Mouse (Mus musculus) adrenal gland, postnatal 36 days (tissue): ENCODE measurements around the gene Pold3. TPM values are rescaled to one million over a fixed set of nuclear protein-coding genes. Genes with fewer than 3 reads are reported as not detected.
A peak's percentile ranks its signal among the peaks of the same experiment; 100 is the strongest.

Experiments
- DNase-seq, 2 experiments: peaks; one replicate each; pipeline ENCODE4 v3.0.0; 2021; ENCODE audit warnings: mixed read lengths in 1 of 2
- long read RNA-seq, 2 experiments: library from polyadenylated mRNA; stranded (forward); transcript quantifications; one replicate each; pipeline ENCODE4 v2.0.0; 2021; ENCODE audit warnings: borderline sequencing depth in 2 of 2
- total RNA-seq, 2 experiments: library from RNA; stranded (reverse); gene quantifications; 2 replicates each; pipeline ENCODE4 v1.2.3; 2021

Pold3 gene
- 10 to 100 TPM; 21.5 to 22.3 TPM for total RNA-seq
- long read RNA-seq, experiment 1, transcript Pold3-201 (12 exons, 3,069 nt) = major isoform, 7 of 16 reads
- long read RNA-seq, experiment 1, partial matches to known transcripts = 2 of 16 reads
- long read RNA-seq, experiment 1, other reads (novel, unspliced or antisense) = 6 of 16 reads
- long read RNA-seq, experiment 2, transcript Pold3-201 (12 exons, 3,069 nt) = major isoform, 8 of 10 reads
- long read RNA-seq, experiment 2, partial matches to known transcripts = 1 of 10 reads
- long read RNA-seq, experiment 2, other reads (novel, unspliced or antisense) = 1 of 10 reads

DNA sequence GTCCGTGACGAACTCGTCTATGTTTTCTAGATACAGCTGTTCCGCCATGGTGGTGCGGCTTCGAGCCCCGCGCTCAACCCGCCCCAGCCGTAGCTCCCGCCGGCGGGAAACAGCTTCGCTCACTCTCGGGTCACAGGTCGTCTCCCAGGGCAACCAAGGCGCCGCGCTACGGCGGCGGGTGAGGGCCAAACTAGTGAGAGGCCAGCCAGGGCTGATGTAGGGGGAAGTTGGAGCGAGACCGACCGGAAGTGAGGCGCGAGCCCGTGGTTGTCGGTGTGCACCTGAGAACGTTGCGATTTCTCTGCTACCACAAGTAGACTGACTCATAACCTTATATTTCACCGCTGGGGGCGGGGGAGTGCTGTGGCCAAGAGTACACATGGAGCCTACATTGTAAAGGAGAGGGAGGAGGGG lies at the start of gene Pold3:
Gene Pold3 (minus strand): TSS at position 190 of the 414 bp plus-strand sequence.
- DNase-seq = peak; percentile 98 to 100

DNA sequence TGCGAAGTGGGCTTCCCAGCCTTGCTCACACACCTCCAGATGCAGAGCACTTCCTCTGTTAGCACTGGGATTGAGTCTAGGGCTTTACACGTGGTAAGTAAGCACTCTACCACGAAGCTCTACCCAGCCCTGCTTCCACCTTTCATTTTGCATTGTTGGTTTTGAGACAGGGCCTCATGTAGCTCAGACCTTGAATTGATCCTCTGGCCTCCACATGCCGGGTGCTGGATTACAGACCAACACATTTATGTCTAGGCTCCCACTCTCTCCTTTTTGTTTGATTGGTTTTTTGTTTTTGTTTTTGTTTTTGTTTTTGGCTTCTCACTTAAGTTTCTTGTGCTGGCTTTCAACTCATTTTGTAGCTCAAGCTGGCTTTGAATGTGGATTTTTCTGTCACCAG lies 49.4 kb upstream of the Pold3 start:
- no peak for DNase-seq

DNA sequence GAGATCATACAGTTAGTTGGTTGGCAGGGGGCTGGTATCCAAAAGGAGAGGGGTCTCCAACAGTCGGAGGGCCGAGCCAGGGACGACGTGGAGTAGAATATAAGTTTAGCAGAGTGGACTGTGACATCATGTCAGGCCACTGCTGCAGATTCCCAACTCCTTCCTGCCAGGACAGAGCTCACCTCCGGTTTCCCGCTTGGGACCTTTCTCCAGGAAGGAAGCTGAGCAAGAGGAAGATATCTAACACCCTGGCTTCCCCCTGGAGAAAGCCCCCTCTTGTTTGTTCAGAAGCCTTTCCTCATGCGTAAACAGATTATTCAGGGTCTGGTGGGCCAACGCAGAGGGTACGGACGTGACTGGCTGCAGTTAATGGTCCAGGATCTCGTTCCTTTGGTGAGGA lies 47.3 kb upstream of the Pold3 start:
- peak; percentile 6 to 9 for DNase-seq

DNA sequence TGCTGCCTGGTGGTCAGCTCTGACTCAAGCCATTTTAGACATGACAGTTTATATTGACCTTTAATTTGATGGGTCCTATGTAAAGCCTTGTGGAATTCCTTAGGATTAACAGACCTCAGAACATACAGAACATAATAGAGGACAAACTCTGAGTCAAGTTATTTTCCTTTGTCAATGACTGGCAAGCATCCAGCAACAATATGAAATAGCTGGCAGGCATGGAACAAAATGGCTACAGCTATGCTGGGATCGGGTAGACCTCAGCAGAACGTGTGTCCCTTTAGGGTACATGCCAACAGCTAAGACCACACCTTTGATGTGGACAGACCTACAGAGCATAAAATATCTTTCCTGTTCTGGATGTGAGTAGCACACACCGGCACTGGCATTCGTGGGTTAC lies 42.1 kb upstream of the Pold3 start:
- DNase-seq = no peak

DNA sequence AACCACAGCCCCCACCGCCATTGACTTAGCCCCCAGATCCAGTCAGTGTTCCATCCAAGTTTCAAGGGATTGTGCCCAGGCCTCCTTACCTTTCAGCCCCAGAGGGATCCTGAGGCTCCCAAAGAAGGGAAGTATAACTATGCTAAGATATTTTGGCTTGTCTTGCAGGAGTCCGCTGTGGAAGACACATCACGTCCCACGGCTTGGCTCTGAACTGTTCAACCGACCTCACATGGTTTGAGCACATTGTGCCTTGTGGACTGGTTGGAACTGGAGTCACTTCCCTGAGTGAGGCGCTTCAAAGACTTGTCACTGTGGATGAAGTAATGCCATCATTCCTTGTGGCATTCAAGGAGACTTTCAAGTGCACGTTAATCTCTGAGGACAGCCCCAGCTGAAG lies 38.6 kb upstream of the Pold3 start:
- DNase-seq = peak in 1 of 2 experiments; percentile 22

DNA sequence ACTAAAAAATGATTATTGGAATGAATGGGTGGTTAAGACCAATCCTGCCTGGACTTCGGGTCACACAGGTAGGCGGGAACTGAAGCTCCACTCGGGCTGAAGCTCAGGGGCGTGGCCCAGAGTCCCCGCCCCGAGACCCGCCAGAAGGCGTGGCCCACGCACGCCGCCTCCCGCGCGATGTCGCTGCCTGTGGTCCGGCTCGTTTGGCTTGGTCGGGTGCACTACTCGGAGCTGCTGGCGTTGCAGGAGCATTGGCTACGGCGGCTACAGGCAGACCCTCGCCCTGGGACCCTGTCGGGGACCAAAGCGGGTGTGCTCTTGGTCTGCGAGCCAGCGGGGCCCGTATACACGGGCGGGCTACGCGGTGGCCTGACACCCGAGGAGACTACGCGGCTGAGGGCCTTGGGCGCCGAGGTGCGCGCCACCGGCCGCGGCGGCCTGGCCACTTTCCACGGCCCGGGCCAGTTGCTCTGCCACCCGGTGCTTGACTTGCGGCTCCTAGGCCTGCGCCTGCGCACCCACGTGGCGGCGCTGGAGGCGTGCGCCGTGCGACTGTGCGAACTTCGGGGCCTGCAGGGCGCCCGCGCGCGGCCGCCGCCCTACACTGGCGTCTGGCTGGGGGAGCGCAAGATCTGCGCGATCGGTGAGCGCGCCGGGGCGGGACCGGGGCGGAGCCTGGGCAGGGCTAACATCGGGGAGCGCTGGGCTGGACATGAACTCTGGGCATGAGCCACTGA lies 37.9 kb upstream of the Pold3 start, which contains the start of gene Lipt2:
Gene Lipt2 (plus strand): TSS at position 173 of the 737 bp plus-strand sequence.
- DNase-seq = peak; percentile 98

DNA sequence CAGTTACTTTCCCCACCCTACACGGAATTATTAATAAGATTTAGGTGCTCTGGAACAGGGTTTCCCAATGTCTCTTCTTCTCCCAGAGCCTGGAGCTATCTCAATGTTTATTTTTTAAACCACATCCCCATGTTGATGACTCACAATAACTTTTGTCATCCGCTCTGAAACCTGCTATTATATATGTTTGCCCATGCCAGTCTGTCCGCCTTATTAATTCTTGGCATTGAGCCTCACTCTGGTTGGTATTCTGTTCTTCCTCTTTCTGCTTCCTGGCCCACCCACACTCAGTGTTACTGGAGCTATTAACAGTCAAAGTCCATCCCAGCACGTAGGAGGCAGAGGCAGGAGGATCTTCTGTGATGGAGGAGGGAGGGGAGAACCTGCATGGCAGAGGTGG lies 36.3 kb upstream of the Pold3 start:
- DNase-seq = no peak

DNA sequence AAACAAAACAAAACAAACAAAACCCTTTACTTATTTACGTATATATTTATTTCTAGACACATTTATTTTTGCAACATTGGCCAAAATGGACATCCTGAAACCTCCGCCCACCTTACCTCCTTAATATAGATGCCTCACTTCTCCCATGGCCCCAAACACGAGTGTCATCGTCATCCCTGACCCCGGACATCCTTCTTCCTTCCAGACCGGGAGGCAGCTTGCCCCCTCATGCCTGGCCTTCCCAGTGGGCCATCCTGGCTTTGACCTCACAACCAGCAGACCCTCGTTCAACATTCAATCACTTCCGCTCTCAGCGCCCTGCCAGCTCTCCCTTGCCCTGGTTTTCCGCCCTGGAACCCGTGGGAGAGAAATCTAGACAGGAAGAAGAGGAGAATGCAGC lies 29.3 kb upstream of the Pold3 start:
- peak; percentile 34 to 42 for DNase-seq

DNA sequence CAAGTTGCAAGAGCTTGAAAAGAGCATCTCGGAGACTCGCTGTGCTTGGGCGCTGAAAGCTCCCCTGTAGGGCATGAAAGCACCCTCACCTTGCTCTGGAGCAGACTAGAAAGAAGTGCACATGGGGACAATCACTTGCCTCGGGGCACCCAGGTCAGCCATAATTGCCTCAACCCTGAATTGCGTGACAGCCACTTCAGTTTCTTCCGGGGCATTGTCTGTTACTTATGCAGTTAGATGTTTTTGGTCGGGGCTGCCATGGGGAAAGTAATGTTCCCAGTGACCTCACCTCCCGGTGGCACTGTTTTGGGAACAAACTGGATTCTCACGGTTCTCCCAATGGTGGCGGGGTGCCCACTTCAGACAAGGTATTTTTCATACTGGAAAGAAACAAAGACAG lies 28.7 kb upstream of the Pold3 start:
- DNase-seq = peak in 1 of 2 experiments; percentile 43

DNA sequence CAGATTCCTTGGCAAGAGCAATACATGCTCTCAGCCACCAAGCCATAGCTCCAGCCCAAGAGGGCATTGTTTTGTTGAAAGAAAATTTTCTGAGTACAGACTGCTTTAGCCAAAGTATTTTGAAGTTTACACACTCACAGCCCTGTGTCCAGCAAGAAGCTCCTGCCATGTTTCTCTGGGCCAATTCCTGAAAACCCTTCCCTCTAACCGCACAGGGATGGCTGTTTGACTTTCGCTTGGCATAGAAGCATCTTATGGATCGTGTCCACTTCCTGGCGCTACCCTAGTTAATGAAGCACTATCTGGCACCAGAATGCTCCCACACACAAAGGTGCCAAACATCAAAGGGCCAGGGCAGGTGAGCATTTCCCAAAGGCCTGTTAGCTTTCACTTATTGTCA lies 27.2 kb upstream of the Pold3 start:
- DNase-seq = no peak

DNA sequence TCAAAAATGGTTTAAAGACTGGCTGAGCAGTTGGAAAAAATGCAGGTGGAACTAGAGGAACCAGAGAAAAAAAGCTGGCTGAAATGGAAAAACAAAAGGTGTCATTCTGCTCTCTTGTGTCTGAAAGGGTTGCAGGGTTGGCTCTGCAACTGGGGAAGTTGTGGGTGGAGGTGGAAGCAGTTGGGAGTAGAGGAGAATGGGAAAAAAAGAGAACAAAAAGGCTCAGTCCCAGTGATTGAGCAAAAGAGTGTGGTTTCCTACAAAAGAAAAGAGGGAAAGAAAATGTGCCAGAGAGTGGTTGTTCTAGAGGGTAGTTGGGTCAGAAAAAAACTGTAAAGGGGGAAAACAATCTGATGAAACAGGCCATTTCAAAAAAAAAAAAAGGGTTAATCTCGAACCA lies 19.2 kb upstream of the Pold3 start:
- DNase-seq = no peak

DNA sequence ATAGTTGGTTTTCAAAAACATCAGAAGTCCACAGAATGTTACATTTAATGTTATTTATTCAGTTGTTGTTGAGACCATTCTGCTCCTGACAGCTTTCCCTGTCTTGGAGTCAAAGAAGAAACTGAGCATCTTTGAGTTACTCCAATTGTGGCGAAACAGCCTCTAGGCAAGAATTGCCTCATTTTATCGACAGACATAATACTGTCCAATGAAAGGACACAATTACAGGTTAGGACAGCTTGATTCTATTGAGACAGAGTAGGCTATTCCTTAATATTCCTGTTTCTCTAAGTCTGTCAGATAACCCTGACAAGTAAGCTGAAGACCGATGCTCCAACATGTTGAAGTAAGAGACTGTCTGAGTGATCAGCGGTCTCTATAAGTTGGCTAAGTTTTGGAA lies 16.7 kb upstream of the Pold3 start:
- no peak for DNase-seq

DNA sequence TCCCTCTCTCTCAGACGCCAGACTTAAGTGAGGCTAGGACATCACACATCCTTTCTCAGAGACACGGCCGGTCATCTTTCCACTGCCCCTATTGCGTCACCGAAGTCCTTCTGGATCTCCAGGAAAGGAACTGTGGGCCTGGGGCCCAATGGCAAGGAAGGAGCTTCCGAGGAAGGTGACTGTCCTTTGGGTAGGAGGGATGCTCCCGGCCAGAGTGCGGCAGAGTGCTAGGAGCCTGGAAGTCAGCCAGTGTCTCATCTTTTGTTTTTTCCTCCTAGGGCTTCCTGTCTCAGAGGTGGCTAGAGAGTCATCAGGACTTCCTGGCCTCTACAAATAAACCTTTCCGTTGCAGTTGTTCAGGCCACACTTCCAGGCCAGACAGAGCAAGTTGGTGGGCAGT lies 15.7 kb upstream of the Pold3 start:
- peak; percentile 46 to 60 for DNase-seq

DNA sequence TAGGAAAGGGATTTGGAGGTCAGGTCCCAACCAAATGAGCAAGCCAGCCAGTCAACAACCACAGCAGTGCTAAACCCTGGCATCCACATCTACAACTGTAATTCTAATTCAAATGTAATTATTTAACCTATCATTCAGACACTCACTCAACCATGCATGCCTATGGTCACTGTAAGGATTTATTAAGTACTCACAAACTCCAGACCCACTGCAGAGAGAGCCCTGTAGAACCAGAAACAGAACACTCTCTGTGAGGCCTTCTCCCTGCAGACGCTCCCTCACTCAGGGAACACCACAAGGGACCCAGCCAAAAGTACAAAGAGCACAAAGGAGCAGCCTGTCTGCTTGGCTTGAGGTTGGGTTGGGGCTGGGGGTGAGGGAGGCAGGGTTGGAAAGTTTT lies 11.0 kb upstream of the Pold3 start:
- DNase-seq = no peak

DNA sequence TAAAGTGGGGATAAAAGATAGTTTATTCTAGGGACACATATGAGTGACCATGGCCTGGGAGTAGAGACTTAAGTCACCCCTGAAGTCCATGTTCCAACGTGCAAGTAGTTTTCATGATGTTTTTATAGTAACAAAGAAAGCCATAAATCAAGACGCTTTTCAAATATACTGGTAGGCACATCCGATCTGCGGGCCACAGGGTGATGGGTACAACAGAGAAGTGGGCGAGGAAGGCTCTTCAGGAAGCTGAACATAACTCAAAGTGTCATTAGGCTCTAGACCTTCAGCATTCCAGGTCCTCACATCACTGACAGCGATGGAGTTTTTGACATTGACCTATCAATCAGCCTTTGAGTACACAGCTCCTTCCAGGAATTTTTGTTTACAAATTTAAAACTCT lies 9.2 kb upstream of the Pold3 start:
- DNase-seq = no peak

DNA sequence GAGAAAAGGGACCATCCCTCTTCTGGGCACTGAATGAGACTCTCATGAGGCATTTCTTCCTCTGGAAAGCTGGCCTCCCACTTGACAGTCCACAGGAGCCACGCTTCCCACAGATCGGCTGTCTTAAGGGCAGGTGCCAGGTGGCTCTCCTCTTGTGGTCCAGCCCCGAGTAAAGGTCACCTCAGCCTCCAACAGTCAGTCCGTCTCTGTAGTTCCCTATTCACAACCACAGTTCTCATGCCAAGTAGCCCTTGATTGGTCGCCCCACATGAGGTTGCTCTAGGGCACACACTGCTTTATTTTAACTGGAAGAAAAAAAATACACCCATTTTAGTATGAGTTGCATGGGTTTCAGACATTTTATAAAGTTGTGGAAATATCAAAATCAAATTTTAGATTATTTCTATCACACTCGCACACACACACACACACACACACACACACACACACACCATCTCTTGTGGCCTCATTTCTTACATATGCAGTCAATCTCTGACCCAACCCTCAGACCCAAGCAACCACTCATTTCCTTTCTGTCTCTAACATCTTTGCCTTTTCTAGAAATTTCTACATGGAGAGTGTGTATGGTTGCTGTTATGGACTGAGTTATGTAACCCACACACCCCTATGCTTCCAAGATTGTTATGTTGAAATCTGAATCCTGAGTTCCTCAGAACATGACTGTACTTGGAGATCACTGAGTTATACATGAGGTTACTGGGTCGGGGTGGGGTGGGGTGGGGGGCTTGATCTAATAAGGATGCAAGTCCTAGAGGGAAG lies 7.1 kb upstream of the Pold3 start:
- DNase-seq = no peak

DNA sequence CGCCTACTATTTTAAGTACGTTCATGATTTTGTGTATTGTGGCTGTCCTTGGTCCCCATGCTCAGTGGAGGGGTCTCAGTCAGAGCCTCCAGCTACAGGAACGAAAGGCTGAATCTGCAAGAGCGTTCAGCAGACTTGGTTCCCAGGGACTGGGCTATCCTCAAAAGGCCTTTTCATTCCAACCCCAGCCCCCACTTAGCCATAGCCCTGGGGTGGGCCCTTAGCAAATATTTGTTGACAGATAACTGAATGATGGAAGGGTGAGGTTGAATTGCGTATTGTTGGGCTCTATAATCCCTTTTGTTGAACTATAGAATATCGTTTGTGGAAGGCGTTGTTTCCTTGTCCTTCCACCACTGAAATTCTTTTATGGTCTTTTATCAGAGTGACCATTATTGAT lies 5.1 kb upstream of the Pold3 start:
- DNase-seq = no peak

DNA sequence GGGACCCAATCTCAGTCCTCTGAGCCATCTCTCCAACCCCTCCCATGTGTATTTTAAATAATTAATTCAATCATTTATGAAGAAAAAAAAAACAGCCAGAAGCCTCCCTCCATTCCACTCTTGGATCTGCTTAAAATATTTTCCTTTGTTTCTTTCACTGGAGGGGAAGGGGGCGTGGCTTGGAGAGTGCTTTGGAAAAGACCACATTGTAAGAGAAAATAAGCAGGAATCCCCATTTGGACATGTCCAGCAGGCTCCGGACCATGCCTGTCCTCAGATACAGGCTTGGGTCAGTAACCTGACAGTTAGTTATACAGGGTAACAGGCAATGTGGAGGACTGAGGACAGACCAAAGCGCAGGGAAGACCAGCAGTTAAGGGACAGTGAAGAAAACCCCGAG lies 3.8 kb upstream of the Pold3 start:
- no peak for DNase-seq

DNA sequence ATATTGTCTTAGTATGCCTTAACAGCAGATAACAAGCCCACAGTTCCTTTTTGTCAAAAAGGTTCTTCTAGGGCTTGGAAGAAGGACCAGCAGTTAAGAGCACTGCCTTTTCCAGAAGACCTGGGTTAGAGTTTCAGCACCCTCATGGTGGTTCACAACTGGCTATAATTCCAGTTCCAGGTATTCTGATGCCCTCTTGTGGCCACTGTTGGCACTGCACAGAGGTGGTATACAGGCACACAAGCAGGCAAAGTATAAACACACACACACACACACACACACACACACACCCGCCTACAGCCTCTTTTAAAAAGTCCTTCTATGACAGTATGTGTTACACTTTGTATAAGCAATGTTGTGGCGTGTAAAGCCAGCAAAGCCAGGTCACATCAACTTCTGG lies 2.8 kb upstream of the Pold3 start:
- DNase-seq = peak; percentile 20 to 40

DNA sequence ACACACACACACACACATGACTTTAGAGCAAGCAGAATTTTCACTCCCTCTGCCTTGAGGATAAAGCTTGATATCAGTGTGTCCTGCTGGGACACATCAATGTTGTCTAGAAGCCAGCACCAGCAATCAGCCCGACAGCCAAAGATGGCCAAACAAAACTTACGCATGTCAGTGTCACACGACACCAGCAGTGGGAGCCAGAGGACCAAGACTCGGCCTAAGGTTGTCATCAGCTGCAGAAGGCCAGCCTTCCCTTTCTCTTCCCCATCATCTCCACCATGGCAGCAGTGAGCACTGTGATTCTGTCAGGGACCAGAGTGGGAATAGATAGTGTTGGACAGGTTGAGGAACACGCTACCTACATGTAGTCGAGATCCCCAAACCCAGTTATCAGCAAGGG lies 2.1 kb upstream of the Pold3 start:
- peak; percentile 52 to 57 for DNase-seq

DNA sequence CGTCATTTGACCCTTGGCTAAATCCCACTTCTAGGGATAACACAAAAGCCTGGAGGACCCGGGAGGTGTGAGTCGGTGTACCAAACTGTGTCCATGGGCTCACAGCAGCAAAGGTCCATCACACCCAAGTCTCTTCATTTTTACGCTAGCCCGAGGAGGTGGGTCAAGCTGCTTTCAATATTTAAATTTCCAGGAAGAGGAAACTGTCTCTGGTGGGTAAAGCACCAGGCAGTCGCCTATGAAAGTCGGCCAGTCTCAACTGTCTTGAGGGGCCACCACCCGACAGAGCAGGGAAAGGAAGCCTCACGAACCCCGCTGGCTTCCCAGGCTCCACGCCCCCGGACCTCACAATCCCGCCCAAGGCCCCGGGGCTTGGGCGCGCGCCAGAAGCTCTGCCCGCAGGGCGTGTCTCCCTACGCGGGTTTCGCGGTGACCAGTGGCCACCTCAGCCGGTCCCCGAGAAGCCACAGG lies 539 bp downstream of the Pold3 start:
- peak; percentile 68 to 70 for DNase-seq

DNA sequence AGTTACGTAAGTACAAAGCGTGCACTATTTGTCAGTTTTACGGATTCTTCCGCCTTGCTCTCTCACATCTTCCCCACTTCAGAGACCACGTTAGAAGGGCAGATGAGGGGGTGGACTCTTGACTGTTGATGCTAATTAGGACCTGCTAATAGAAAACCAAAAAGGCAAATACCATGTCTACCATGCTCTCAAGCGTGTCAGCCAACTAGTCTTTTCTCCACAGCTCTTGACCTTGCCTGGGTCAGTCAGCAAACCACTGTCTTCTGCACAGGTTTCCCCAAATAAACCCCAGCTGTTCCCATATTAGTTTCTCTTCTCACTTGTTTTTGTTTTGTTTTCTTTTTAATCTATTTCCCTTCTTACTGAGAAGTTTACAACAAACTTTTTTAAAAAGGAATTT lies 7.1 kb downstream of the Pold3 start:
- no peak for DNase-seq

DNA sequence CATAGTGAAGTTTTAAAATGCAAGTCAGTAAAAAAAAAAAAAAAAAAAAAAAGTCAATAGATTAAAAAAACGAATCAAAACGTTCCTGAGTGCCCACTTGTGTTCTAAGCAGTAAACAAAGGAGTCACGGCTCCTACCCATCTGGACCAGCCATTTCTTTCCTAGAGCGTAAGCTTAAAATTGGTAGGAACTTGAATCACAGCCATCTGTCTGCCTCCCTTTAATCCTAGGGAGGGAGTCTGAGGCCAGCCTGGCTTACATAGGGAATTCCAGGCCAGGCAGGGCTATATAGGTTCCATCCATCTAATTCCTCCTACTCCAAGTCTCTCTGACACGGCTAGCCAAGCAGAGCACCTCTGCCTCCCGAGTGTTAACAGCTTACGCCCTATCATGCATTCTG lies 7.5 kb downstream of the Pold3 start:
- no peak for DNase-seq
